Mouse (Mus musculus) lung, postnatal 0 days (tissue): Measurements from ENCODE around the gene Degs2. TPM values are rescaled to one million over a fixed set of nuclear protein-coding genes. Genes with fewer than 3 reads are reported as not detected.

Source experiments
- ATAC-seq: fragments of 200-750 bp; cut with Nextera tagmentation; 2 replicates; pipeline ENCODE4 v1.8.0; 2017; ENCODE audit warnings: moderate library complexity
- DNase-seq: peaks from one replicate; pipeline ENCODE4 v3.0.0-alpha.2; 2016; ENCODE audit warnings: low spot score
- H3K27ac ChIP-seq: fragments of 300-500 bp; sonication (generic); 2 replicates; pipeline ENCODE4 v1.5.1; 2014; ENCODE audit warnings: antibody characterized with exemption, mild to moderate bottlenecking, low read length, mixed read lengths
- H3K27me3 ChIP-seq: fragments of 300-500 bp; sonication (generic); replicated peaks from 2 replicates; pipeline ENCODE4 v1.6.1; 2014; ENCODE audit warnings: low read length, mixed read lengths; ENCODE audit not compliant: insufficient read depth
- H3K36me3 ChIP-seq: fragments of 300-500 bp; sonication (generic); 2 replicates; pipeline ENCODE4 v1.6.1; 2014; ENCODE audit warnings: low read length, mixed read lengths; ENCODE audit not compliant: insufficient read depth
- H3K4me1 ChIP-seq: fragments of 300-500 bp; sonication (generic); 2 replicates; pipeline ENCODE4 v1.6.1; 2014; ENCODE audit warnings: antibody characterized with exemption, low read depth, low read length, mixed read lengths; ENCODE audit not compliant: insufficient read depth
- H3K4me2 ChIP-seq: fragments of 300-500 bp; sonication (generic); replicated peaks from 2 replicates; pipeline ENCODE4 v1.6.1; 2014; ENCODE audit warnings: low read depth, mild to moderate bottlenecking, low read length, moderate library complexity, mixed read lengths
- H3K4me3 ChIP-seq: fragments of 300-500 bp; sonication (generic); 2 replicates; pipeline ENCODE4 v1.5.1; 2014; ENCODE audit warnings: low read depth, low read length
- H3K9ac ChIP-seq: fragments of 300-500 bp; sonication (generic); replicated peaks from 2 replicates; pipeline ENCODE4 v1.6.1; 2014; ENCODE audit warnings: low read depth, mild to moderate bottlenecking
- H3K9me3 ChIP-seq: fragments of 300-500 bp; sonication (generic); 2 replicates; pipeline ENCODE4 v1.6.1; 2016; ENCODE audit warnings: low read length, mixed read lengths
- CTCF ChIP-seq: IDR thresholded peaks from 2 replicates; pipeline ENCODE4 v1.5.1; 2016; ENCODE audit warnings: antibody characterized with exemption, mild to moderate bottlenecking
- EP300 ChIP-seq: IDR thresholded peaks from 2 replicates; pipeline ENCODE4 v1.6.1; 2016; ENCODE audit warnings: antibody characterized with exemption, mild to moderate bottlenecking, control low read depth
- WGBS: fragments of 180-500 bp; shearing (Covaris S2); extraction: QIAGEN DNeasy Blood & Tissue Kit; methylation state at CpG from one replicate; pipeline ENCODE4 v1.1.7; 2014; 5-methylcytosine and 5-hydroxymethylcytosine counted together
- microRNA counts: library from miRNA; unstranded; fragments of <30 nt; microRNA quantifications from one replicate; lab custom pipeline; 2015
- microRNA-seq: library from miRNA; unstranded; fragments of <30 nt; microRNA quantifications from one replicate; pipeline ENCODE4, GENCODE M21; 2016
- polyA plus RNA-seq: library from polyadenylated mRNA; unstranded; fragments of >200 nt; fragmentation: Nextera tagmentation; extraction: Ambion mirVana; gene quantifications from 2 replicates; pipeline ENCODE4 v1.2.1, GENCODE M21; 2015

Gene Degs2
- polyA plus RNA-seq, 1 experiment from 2014 or later: 0.75 TPM

- Histone ChIP-seq H3K9me3 (no peaks in the 10 kb centered on the region), H3K27ac (no peak overlapping the region), H3K27me3 (no peaks in the 10 kb centered on the region), H3K36me3 (no peaks in the 10 kb centered on the region), H3K9ac (no peak overlapping the region), H3K4me1 (peaks cover 4% of the 10 kb centered on the region; the same call in 1 of the 2 replicates), H3K4me2 (no peak overlapping the region), H3K4me3 (no peak overlapping the region)
- no peak for DNase-seq
- TF ChIP-seq EP300 (no peak), CTCF (no peak)
- ATAC-seq: no peak
- WGBS: 84% methylated on average over 4 of the region's 4 CpGs
Observed at GRCm38 (mm10) chr12:108635501-108635900, 66.6 kb downstream of the Degs2 start.

DNA sequence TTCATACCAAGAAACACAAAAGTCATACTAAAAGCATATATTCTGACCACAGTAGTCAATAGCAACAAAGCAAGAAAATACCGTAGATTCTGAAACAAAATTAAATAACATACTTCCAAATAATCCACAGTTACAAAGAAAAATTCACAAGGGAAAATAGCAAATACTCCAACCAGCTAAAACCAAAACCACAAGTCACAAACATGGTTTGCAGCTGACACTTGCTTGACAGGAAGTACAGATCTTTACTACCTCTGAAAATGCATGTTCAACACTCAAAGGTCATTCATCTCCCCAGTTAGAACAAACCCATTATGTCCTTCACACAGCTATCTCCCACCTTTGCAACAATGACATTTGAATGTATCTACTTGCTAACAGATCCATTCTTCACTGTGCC is 68.1 kb downstream of the Degs2 start:
- H3K27me3 ChIP-seq: no peaks in the 10 kb centered on the region
- H3K27ac ChIP-seq: no peak overlapping the region
- H3K4me3 ChIP-seq: no peak overlapping the region
- TF ChIP-seq CTCF (no peak), EP300 (no peak)
- no peak overlapping the region for H3K4me2 ChIP-seq
- H3K4me1 ChIP-seq: peaks cover 4% of the 10 kb centered on the region; the same call in 1 of the 2 replicates
- no peak for DNase-seq
- no peaks in the 10 kb centered on the region for H3K9me3 ChIP-seq
- no peak for ATAC-seq
- no peak overlapping the region for H3K9ac ChIP-seq
- no peaks in the 10 kb centered on the region for H3K36me3 ChIP-seq
- 95% methylated on average over 1 of the region's 1 CpGs for WGBS

- no peak for TF ChIP-seq CTCF
- TF ChIP-seq EP300: no peak
- H3K4me2 ChIP-seq: no peak overlapping the region
- ATAC-seq (no peak), DNase-seq (no peak)
- no peaks in the 10 kb centered on the region; the same call in 1 of the 2 replicates for H3K4me1 ChIP-seq
- no peaks in the 10 kb centered on the region for H3K36me3 ChIP-seq
- no peak overlapping the region for H3K4me3 ChIP-seq
- H3K27ac ChIP-seq: no peak overlapping the region
- H3K9ac ChIP-seq: no peak overlapping the region
- H3K27me3 ChIP-seq: no peaks in the 10 kb centered on the region
- H3K9me3 ChIP-seq: no peaks in the 10 kb centered on the region
Observed at GRCm38 (mm10) chr12:108632501-108632900, 69.6 kb downstream of the Degs2 start.

- Histone ChIP-seq H3K9me3 (no peaks in the 10 kb centered on the region), H3K36me3 (no peaks in the 10 kb centered on the region), H3K4me1 (no peaks in the 10 kb centered on the region; the same call in 1 of the 2 replicates), H3K4me3 (no peak overlapping the region), H3K9ac (no peak overlapping the region), H3K4me2 (no peak overlapping the region), H3K27ac (peak overlapping the region; percentile 32; the same call in 1 of the 2 replicates), H3K27me3 (no peaks in the 10 kb centered on the region)
- peak; percentile 47 for DNase-seq
- WGBS: 64% methylated on average over 6 of the region's 6 CpGs
- no peak; the same call in 1 of the 2 replicates for ATAC-seq
- TF ChIP-seq CTCF: no peak
Observed at GRCm38 (mm10) chr12:108630741-108631688, 71.1 kb downstream of the Degs2 start.

- Histone ChIP-seq H3K9me3 (no peaks in the 10 kb centered on the region), H3K4me1 (no peaks in the 10 kb centered on the region; the same call in 1 of the 2 replicates), H3K27me3 (no peaks in the 10 kb centered on the region), H3K27ac (no peak overlapping the region), H3K4me2 (no peak overlapping the region), H3K4me3 (no peak overlapping the region), H3K36me3 (no peaks in the 10 kb centered on the region), H3K9ac (no peak overlapping the region)
- DNase-seq (no peak), ATAC-seq (no peak)
- TF ChIP-seq EP300 (no peak), CTCF (no peak)
- 100% methylated on average over 1 of the region's 1 CpGs for WGBS
Observed at GRCm38 (mm10) chr12:108629556-108629955, 72.6 kb downstream of the Degs2 start.

MicroRNAs within 50 kb of the gene (microRNA counts, 519-probe panel; counts per million panel counts)
- microRNA mmu-miR-342-3p (lab: Ali Mortazavi, UCI) (5,426 counts per million, percentile 69 among the panel's probes with 10 or more counts), microRNA mmu-miR-342-5p (lab: Ali Mortazavi, UCI) (not detected)

Small RNAs within 50 kb of the gene (microRNA-seq; reads per million reads assigned to microRNA genes)
- gene Gm23872 (not detected), gene Mir342 (1,449 reads per million, percentile 79 among the genes with 10 or more reads in this experiment)

Other genes with a start within 250 kb of the Degs2 start
- gene Evl, start 147.6 kb downstream of the Degs2 start, polyA plus RNA-seq: 43.9 and 45.5 TPM in 2 replicates
- 13.7 and 16.2 TPM in 2 replicates for gene Yy1, start 90.7 kb upstream of the Degs2 start, polyA plus RNA-seq
- gene Slc25a29, start 133.6 kb upstream of the Degs2 start, polyA plus RNA-seq: 14.9 and 19.7 TPM in 2 replicates
- 8.5 TPM in 2 replicates for gene Slc25a47, start 133.7 kb upstream of the Degs2 start, polyA plus RNA-seq
- 4.8 and 7.3 TPM in 2 replicates for gene Wdr25, start 191.3 kb upstream of the Degs2 start, polyA plus RNA-seq
- gene Wars, start 191.9 kb upstream of the Degs2 start, polyA plus RNA-seq: 84.0 and 84.3 TPM in 2 replicates